Comparison of ENCODE assay signal across 27 mouse cellular contexts in the genomic region with DNA sequence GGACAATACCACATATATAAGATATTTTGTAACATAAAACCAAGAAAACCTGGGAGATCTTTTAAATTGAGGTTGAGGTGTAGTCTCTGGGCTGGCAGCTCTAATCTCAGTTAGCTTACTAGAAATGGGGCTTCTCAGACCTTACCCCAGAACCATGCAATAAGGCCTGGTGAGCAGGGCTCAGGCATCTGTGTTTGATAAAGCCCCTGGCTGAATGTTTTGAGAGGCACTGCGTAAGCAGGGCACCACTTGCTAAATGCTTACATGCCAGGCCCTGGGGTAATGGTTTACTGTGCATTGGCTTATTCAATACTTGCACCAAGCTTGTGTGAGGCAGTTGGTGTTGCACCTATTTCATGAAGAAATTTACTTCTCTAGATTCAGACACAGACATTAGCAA.
DNase-seq lines count a peak whose midpoint lies in the region; ATAC-seq and TF ChIP-seq lines count a peak whose summit lies in the region.
"Had no signal": no experiment of that assay in that cellular context is flagged by ENCODE, and none has a peak within 500 bp of the region (broad histone marks: within the 10 kb centered on the region; RNA-seq: fewer than 3 reads in every experiment).

No protein-coding gene starts in this region.

- no peak for TF ChIP-seq CTCF in hindbrain, postnatal 0 days (IDR thresholded peaks at IDR 0.05; ENCODE audit: low read depth)

- no peak overlapping the region for H3K4me2 ChIP-seq in hindbrain, postnatal 0 days (ENCODE audit: low read depth, low read length)
- H3K4me2 ChIP-seq in embryonic facial prominence, embryonic 12.5 days (replicated peaks) = no peak overlapping the region
- H3K4me2 ChIP-seq: forebrain, embryonic 15.5 days; heart, embryonic 13.5 days; intestine, embryonic 15.5 days; liver, embryonic 15.5 days; lung, embryonic 14.5 days; neural tube, embryonic 12.5 days had no signal

- no peak overlapping the region for H3K27ac ChIP-seq in hindbrain, embryonic 10.5 days
- H3K27ac ChIP-seq in hindbrain, postnatal 0 days = no peak overlapping the region
- 0 out of 2 replicates have a peak overlapping the region, but pooled peaks have one; percentile 83 for H3K27ac ChIP-seq in embryonic facial prominence, embryonic 12.5 days
- H3K27ac ChIP-seq in limb, embryonic 10.5 days = peak overlapping the region; percentile 83
- H3K27ac ChIP-seq: forebrain, embryonic 15.5 days; heart, adult 2 months; heart, embryonic 13.5 days; intestine, embryonic 15.5 days; left cerebral cortex, adult 2 months; liver, embryonic 15.5 days; midbrain, embryonic 10.5 days; neural tube, embryonic 12.5 days had no signal

- peak; percentile 8 for DNase-seq in hindbrain, embryonic 10.5 days (ENCODE audit: low spot score)
- no peak for DNase-seq in hindbrain, postnatal 0 days (ENCODE audit: low spot score)
- DNase-seq in limb, embryonic 10.5 days (ENCODE audit: low spot score) = peak; percentile 64
- DNase-seq in frontal cortex, postnatal 25 days (ENCODE audit: low spot score in 2 of 2) = no peak
- no peak for DNase-seq in right cerebral cortex, postnatal 25 days
- DNase-seq in thymus, adult 18-20 months = no peak
- DNase-seq: adrenal gland, postnatal 14 days; cerebellum, adult 11 months; cerebellum, adult 9-10 months; cerebellum, postnatal 36 days; heart, adult 2 months; heart, postnatal 10 days; kidney, adult 9 months; kidney, postnatal 10 days; lung, embryonic 14.5 days; right cerebral cortex, adult 18-20 months; thymus, postnatal 4 days had no signal

- no peak overlapping the region for H3K9ac ChIP-seq in hindbrain, postnatal 0 days (replicated peaks; ENCODE audit: low read length)
- no peak overlapping the region for H3K9ac ChIP-seq in embryonic facial prominence, embryonic 12.5 days
- H3K9ac ChIP-seq: forebrain, embryonic 15.5 days; heart, embryonic 13.5 days; intestine, embryonic 15.5 days; liver, embryonic 15.5 days; lung, embryonic 14.5 days; neural tube, embryonic 12.5 days had no signal

- no peaks in the 10 kb centered on the region for H3K27me3 ChIP-seq in hindbrain, embryonic 10.5 days (ENCODE audit: insufficient read depth, poor library complexity, severe bottlenecking)
- H3K27me3 ChIP-seq in hindbrain, postnatal 0 days (ENCODE audit: insufficient read depth, low read length) = no peaks in the 10 kb centered on the region
- no peaks in the 10 kb centered on the region for H3K27me3 ChIP-seq in embryonic facial prominence, embryonic 12.5 days
- no peaks in the 10 kb centered on the region for H3K27me3 ChIP-seq in limb, embryonic 10.5 days (ENCODE audit: low read depth, poor library complexity, severe bottlenecking)
- H3K27me3 ChIP-seq: forebrain, embryonic 15.5 days; heart, embryonic 13.5 days; intestine, embryonic 15.5 days; liver, embryonic 15.5 days; neural tube, embryonic 12.5 days; Patski had no signal

- no peaks in the 10 kb centered on the region for H3K9me3 ChIP-seq in hindbrain, embryonic 10.5 days
- H3K9me3 ChIP-seq in hindbrain, postnatal 0 days (ENCODE audit: low read length) = no peaks in the 10 kb centered on the region
- H3K9me3 ChIP-seq in embryonic facial prominence, embryonic 12.5 days = no peaks in the 10 kb centered on the region
- H3K9me3 ChIP-seq in limb, embryonic 10.5 days (replicated peaks) = no peaks in the 10 kb centered on the region
- H3K9me3 ChIP-seq: forebrain, embryonic 15.5 days; heart, embryonic 13.5 days; intestine, embryonic 15.5 days; liver, embryonic 15.5 days; midbrain, embryonic 10.5 days; neural tube, embryonic 12.5 days had no signal

- H3K4me3 ChIP-seq in hindbrain, embryonic 10.5 days = no peak overlapping the region
- H3K4me3 ChIP-seq in hindbrain, postnatal 0 days (ENCODE audit: low read length) = no peak overlapping the region
- no peak overlapping the region for H3K4me3 ChIP-seq in embryonic facial prominence, embryonic 12.5 days
- no peak overlapping the region for H3K4me3 ChIP-seq in limb, embryonic 10.5 days
- H3K4me3 ChIP-seq: forebrain, embryonic 15.5 days; heart, adult 2 months; heart, embryonic 13.5 days; intestine, embryonic 15.5 days; left cerebral cortex, adult 2 months; liver, embryonic 15.5 days; midbrain, embryonic 10.5 days; myocyte; neural tube, embryonic 12.5 days had no signal

- WGBS in hindbrain, embryonic 10.5 days = 72% methylated on average over 1 of the region's 1 CpGs
- 69% methylated on average over 1 of the region's 1 CpGs for WGBS in hindbrain, postnatal 0 days
- 34% methylated on average over 1 of the region's 1 CpGs for WGBS in embryonic facial prominence, embryonic 12.5 days
- WGBS in limb, embryonic 10.5 days = 25% methylated on average over 1 of the region's 1 CpGs

- H3K36me3 ChIP-seq in hindbrain, embryonic 10.5 days = no peaks in the 10 kb centered on the region
- H3K36me3 ChIP-seq in hindbrain, postnatal 0 days (ENCODE audit: insufficient read depth, low read length) = no peaks in the 10 kb centered on the region
- H3K36me3 ChIP-seq in embryonic facial prominence, embryonic 12.5 days = no peaks in the 10 kb centered on the region; the same call in 1 of the 2 replicates
- H3K36me3 ChIP-seq in limb, embryonic 10.5 days = no peaks in the 10 kb centered on the region
- H3K36me3 ChIP-seq: forebrain, embryonic 15.5 days; liver, embryonic 15.5 days; midbrain, embryonic 10.5 days; neural tube, embryonic 12.5 days had no signal

- ATAC-seq in hindbrain, postnatal 0 days = no peak
- ATAC-seq in embryonic facial prominence, embryonic 12.5 days (ENCODE audit: insufficient number of reproducible peaks, insufficient read depth, low FRiP score, low TSS enrichment) = peak; percentile 73; the same call in 1 of the 2 replicates
- ATAC-seq: intestine, embryonic 15.5 days had no signal

- peaks cover 14% of the 10 kb centered on the region for H3K4me1 ChIP-seq in hindbrain, embryonic 10.5 days (replicated peaks)
- no peaks in the 10 kb centered on the region; the same call in 1 of the 2 replicates for H3K4me1 ChIP-seq in hindbrain, postnatal 0 days (ENCODE audit: insufficient read depth, low read length)
- peaks cover 28% of the 10 kb centered on the region for H3K4me1 ChIP-seq in embryonic facial prominence, embryonic 12.5 days
- peaks cover 64% of the 10 kb centered on the region for H3K4me1 ChIP-seq in limb, embryonic 10.5 days
- H3K4me1 ChIP-seq: liver, embryonic 15.5 days had no signal

Comparison
In these comparisons a context has a peak if more than half of its experiments do, and no peak if none do; other contexts are left out.
1. DNase-seq: peak in hindbrain, embryonic 10.5 days (single experiment) and limb, embryonic 10.5 days (single experiment); none in hindbrain, postnatal 0 days (single experiment), frontal cortex, postnatal 25 days (0 of 2), right cerebral cortex, postnatal 25 days (single experiment) and thymus, adult 18-20 months (0 of 2).
2. H3K27ac ChIP-seq: peak in embryonic facial prominence, embryonic 12.5 days (single experiment) and limb, embryonic 10.5 days (single experiment); none in hindbrain, embryonic 10.5 days (single experiment) and hindbrain, postnatal 0 days (single experiment).